Mouse (Mus musculus): ENCODE data around the gene Lgalsl. TPM values are rescaled to one million over a fixed set of nuclear protein-coding genes. Genes with fewer than 3 reads are reported as not detected.

Lgalsl gene
- 63.0 and 67.9 TPM in 2 replicates for polyA plus RNA-seq (2015; fragmentation: Nextera tagmentation; extraction: Ambion mirVana)

GRCm38 (mm10) chr11:20830686-20831505 lies at the start of gene Lgalsl:
TSS of gene Lgalsl (minus strand) at chr11:20831056.

Other genes with a start within 250 kb of the Lgalsl start
- gene Aftph, start 89.5 kb downstream of the Lgalsl start, polyA plus RNA-seq (2015; fragmentation: Nextera tagmentation; extraction: Ambion mirVana) = 7.7 and 8.4 TPM in 2 replicates

Data from skeletal muscle tissue, postnatal 0 days (tissue).